Mouse (Mus musculus) heart, embryonic 11.5 days (tissue): ENCODE results near the gene Rgma. TPM values are rescaled to one million over a fixed set of nuclear protein-coding genes. Genes with fewer than 3 reads are reported as not detected.

ENCODE experiments used
- ATAC-seq: fragments of 200-750 bp; cut with Nextera tagmentation; replicated peaks from 2 replicates; pipeline ENCODE4 v1.8.0; 2017; ENCODE audit warnings: moderate library complexity; ENCODE audit not compliant: insufficient number of reproducible peaks, low FRiP score, low TSS enrichment
- H3K27ac ChIP-seq: fragments of 300-500 bp; sonication (generic); 2 replicates; pipeline ENCODE4 v1.5.1; 2014; ENCODE audit warnings: mild to moderate bottlenecking, low read depth, low read length
- H3K27me3 ChIP-seq: fragments of 300-500 bp; sonication (generic); 2 replicates; pipeline ENCODE4 v1.6.1; 2014; ENCODE audit warnings: mild to moderate bottlenecking, low read length, mixed read lengths; ENCODE audit not compliant: control insufficient read depth, insufficient read depth
- H3K36me3 ChIP-seq: fragments of 300-500 bp; sonication (generic); 2 replicates; pipeline ENCODE4 v1.6.1; 2014; ENCODE audit warnings: mild to moderate bottlenecking, low read length, moderate library complexity, mixed read lengths; ENCODE audit not compliant: control insufficient read depth, insufficient read depth
- H3K4me1 ChIP-seq: fragments of 300-500 bp; sonication (generic); 2 replicates; pipeline ENCODE4 v1.6.1; 2014; ENCODE audit warnings: low read length; ENCODE audit not compliant: control insufficient read depth, insufficient read depth
- H3K4me2 ChIP-seq: fragments of 300-500 bp; sonication (generic); 2 replicates; pipeline ENCODE4 v1.6.1; 2014; ENCODE audit warnings: mild to moderate bottlenecking, moderate library complexity
- H3K4me3 ChIP-seq: fragments of 300-500 bp; sonication (generic); 2 replicates; pipeline ENCODE4 v1.5.1; 2014; ENCODE audit warnings: low read depth, low read length
- H3K9ac ChIP-seq: fragments of 300-500 bp; sonication (generic); 2 replicates; pipeline ENCODE4 v1.6.1; 2014; ENCODE audit warnings: mild to moderate bottlenecking, low read depth, low read length, moderate library complexity
- H3K9me3 ChIP-seq: fragments of 300-500 bp; sonication (generic); replicated peaks from 2 replicates; pipeline ENCODE4 v1.6.1; 2016; ENCODE audit warnings: low read length; ENCODE audit not compliant: control insufficient read depth
- WGBS: fragments of 180-500 bp; shearing (Covaris S2); extraction: QIAGEN DNeasy Blood & Tissue Kit; methylation state at CpG from one replicate; pipeline ENCODE4 v1.1.7; 2014; ENCODE audit not compliant: insufficient replicate concordance; 5-methylcytosine and 5-hydroxymethylcytosine counted together
- polyA plus RNA-seq: library from polyadenylated mRNA; unstranded; fragments of >200 nt; fragmentation: Nextera tagmentation; extraction: Ambion mirVana; gene quantifications from 2 replicates; pipeline ENCODE4 v1.2.1, GENCODE M21; 2014

Gene Rgma
- polyA plus RNA-seq, 1 experiment from 2014 or later = 5.8 TPM

DNA sequence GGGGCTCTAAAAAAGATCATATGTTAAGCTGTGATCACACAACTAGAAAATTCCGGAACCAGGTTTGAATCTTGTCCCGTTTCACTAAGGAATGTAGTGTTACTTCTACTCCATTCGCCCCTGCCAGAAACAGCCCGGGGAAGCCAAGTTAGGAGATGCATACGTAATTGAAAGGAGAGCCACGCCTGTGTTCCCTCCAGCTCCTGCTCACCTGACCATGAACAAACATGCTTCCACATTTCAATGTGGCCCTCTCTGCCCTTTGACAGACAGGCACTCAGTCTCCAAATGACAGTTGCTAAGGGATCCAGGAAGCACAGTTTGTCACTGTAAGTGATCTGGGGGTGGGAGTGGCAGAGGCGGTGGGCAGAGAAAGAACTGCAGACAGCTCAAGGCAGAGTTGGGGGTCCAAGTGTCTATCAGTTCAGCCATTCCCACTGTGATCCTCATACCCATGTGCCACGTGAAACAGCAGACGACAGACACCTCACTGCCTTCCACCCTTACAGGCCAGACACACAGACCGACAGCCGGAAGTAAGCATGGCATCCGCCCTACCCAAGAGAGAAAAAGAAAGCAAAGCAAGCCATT is 41.8 kb upstream of the Rgma start:
- Histone ChIP-seq H3K4me2 (no peak overlapping the region), H3K4me3 (no peak overlapping the region), H3K9ac (no peak overlapping the region), H3K4me1 (peaks cover 3% of the 10 kb centered on the region), H3K27ac (no peak overlapping the region), H3K9me3 (no peaks in the 10 kb centered on the region), H3K27me3 (0 out of 2 replicates have a peak, but pooled peaks cover 2% of the 10 kb centered on the region), H3K36me3 (no peaks in the 10 kb centered on the region)
- WGBS = 79% methylated on average over 12 of the region's 12 CpGs
- ATAC-seq = no peak

DNA sequence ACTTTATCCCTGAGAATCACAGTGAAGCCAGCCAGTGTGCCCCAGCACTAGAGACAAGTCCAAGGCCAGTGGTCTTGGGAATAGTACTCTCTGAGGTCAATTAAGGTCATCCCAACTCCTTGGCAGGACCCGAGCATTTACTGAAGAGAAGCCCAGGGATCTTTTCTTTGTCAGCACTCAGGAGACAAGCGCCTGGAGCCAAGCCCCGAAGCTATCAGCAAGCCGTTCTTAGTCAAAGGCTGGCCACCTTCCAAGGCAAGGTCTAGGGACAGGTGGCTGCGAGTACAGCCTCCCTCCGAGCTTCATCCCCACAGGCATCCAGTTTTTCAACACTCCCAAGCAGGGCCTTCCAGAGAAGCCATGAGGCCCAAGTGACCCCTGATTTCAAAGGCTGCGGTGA is 40.4 kb upstream of the Rgma start:
- Histone ChIP-seq H3K27ac (no peak overlapping the region), H3K4me3 (no peak overlapping the region), H3K9me3 (no peaks in the 10 kb centered on the region), H3K4me1 (peaks cover 3% of the 10 kb centered on the region), H3K36me3 (no peaks in the 10 kb centered on the region), H3K9ac (no peak overlapping the region), H3K4me2 (no peak overlapping the region), H3K27me3 (0 out of 2 replicates have a peak, but pooled peaks cover 2% of the 10 kb centered on the region)
- 44% methylated on average over 7 of the region's 7 CpGs for WGBS
- ATAC-seq = no peak

DNA sequence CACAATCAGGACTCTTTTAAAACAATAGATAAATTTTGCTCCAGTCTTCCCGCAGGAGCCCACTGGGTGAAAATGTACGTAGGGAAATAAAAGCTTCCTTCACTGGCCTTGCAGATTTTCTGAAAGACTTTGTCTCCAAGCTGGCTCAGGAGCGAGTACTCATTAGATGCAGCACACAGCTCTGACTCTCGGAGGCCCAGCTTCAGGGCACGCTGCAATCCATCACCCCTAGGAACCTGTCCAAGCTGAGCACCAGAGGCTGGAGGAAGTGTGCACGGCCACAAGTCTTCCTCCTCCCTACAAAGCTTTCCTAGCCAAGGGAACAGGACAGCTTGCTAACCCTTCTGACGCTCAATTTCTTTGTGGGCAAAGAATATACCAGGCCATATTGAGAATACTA is 38.9 kb upstream of the Rgma start:
- no peak overlapping the region for H3K4me3 ChIP-seq
- H3K4me1 ChIP-seq = peaks cover 3% of the 10 kb centered on the region
- no peak overlapping the region for H3K27ac ChIP-seq
- ATAC-seq = no peak
- no peak overlapping the region for H3K4me2 ChIP-seq
- H3K9me3 ChIP-seq = no peaks in the 10 kb centered on the region
- H3K9ac ChIP-seq = no peak overlapping the region
- WGBS = 56% methylated on average over 7 of the region's 7 CpGs
- H3K27me3 ChIP-seq = 0 out of 2 replicates have a peak, but pooled peaks cover 2% of the 10 kb centered on the region
- H3K36me3 ChIP-seq = no peaks in the 10 kb centered on the region

GRCm38 (mm10) chr7:73338353-73338752 is 37.0 kb upstream of the Rgma start:
- no peaks in the 10 kb centered on the region for H3K4me1 ChIP-seq
- no peaks in the 10 kb centered on the region for H3K36me3 ChIP-seq
- 86% methylated on average over 5 of the region's 5 CpGs for WGBS
- H3K9ac ChIP-seq = no peak overlapping the region
- ATAC-seq = no peak
- no peaks in the 10 kb centered on the region for H3K9me3 ChIP-seq
- no peak overlapping the region for H3K4me2 ChIP-seq
- H3K4me3 ChIP-seq = no peak overlapping the region
- no peak overlapping the region for H3K27ac ChIP-seq
- H3K27me3 ChIP-seq = 0 out of 2 replicates have a peak, but pooled peaks cover 2% of the 10 kb centered on the region

- 28% methylated on average over 3 of the region's 3 CpGs for WGBS
- ATAC-seq = no peak
- no peaks in the 10 kb centered on the region for H3K9me3 ChIP-seq
Observed at GRCm38 (mm10) chr7:73343852-73344251, 31.5 kb upstream of the Rgma start.

GRCm38 (mm10) chr7:73348585-73349124 is 26.7 kb upstream of the Rgma start:
- H3K27ac ChIP-seq = no peak overlapping the region
- H3K9me3 ChIP-seq = no peaks in the 10 kb centered on the region
- no peaks in the 10 kb centered on the region for H3K4me1 ChIP-seq
- no peak overlapping the region for H3K9ac ChIP-seq
- H3K36me3 ChIP-seq = no peaks in the 10 kb centered on the region
- H3K4me3 ChIP-seq = no peak overlapping the region
- no peak for ATAC-seq
- H3K4me2 ChIP-seq = no peak overlapping the region
- WGBS = 33% methylated on average over 10 of the region's 10 CpGs
- peaks cover 6% of the 10 kb centered on the region; the same call in 1 of the 2 replicates for H3K27me3 ChIP-seq

More at GRCm38 (mm10) chr7:73343852-73344251, 31.5 kb upstream of the Rgma start:
- H3K4me2 ChIP-seq = no peak overlapping the region
- peaks cover 6% of the 10 kb centered on the region; the same call in 1 of the 2 replicates for H3K27me3 ChIP-seq
- H3K36me3 ChIP-seq = no peaks in the 10 kb centered on the region
- no peaks in the 10 kb centered on the region for H3K4me1 ChIP-seq
- no peak overlapping the region for H3K27ac ChIP-seq
- no peak overlapping the region for H3K9ac ChIP-seq
- H3K4me3 ChIP-seq = no peak overlapping the region

DNA sequence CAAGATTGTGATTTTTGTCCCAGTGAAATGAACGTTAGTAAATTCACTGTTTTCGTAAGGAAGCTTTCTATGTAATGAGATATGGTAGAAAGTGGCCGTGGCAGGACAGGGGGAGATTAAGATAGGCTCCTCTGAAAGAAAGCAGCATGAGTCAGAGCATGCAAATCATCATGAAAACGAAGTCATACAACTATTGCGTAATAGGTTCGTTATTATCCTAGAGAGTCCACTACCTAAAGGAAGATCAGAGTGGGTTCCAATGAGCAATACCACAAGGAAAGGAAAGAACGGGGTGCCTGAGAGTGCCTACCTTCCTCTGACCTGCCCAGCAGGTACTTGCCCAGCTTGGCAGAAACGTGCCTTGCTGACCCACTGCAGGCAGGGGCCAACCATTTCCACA is 26.2 kb upstream of the Rgma start:
- no peak overlapping the region for H3K27ac ChIP-seq
- H3K9ac ChIP-seq = no peak overlapping the region
- H3K4me1 ChIP-seq = no peaks in the 10 kb centered on the region
- H3K4me3 ChIP-seq = no peak overlapping the region
- H3K27me3 ChIP-seq = peaks cover 6% of the 10 kb centered on the region; the same call in 1 of the 2 replicates
- H3K36me3 ChIP-seq = no peaks in the 10 kb centered on the region
- H3K4me2 ChIP-seq = no peak overlapping the region
- WGBS = 63% methylated on average over 8 of the region's 8 CpGs
- ATAC-seq = no peak
- H3K9me3 ChIP-seq = no peaks in the 10 kb centered on the region

- WGBS = 76% methylated on average over 9 of the region's 9 CpGs
- ATAC-seq = no peak
Observed at GRCm38 (mm10) chr7:73355229-73355628, 20.1 kb upstream of the Rgma start.

DNA sequence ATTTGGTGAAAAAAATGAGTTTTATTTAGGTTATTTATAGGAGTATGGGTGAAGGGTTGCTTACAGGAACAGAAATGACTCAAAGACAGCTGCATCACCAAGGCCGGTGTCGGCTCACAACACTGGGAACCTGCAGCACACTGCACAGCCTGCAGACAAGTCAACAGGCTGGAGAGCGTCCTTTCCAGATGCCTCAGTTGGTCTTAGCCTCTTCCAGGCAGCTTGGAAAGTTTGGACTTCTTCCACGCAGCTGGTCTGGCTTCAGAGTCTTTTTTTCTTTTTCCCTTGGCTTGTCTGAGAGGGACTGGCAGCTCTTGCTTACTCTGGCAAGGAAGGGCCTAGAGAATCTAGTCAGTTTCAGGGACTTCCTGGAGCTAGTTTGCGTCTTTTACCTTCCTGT is 18.4 kb upstream of the Rgma start:
- Histone ChIP-seq H3K4me2 (no peak overlapping the region), H3K36me3 (no peaks in the 10 kb centered on the region), H3K4me1 (no peaks in the 10 kb centered on the region), H3K27me3 (peaks cover 2% of the 10 kb centered on the region; the same call in 1 of the 2 replicates), H3K4me3 (no peak overlapping the region), H3K9me3 (no peaks in the 10 kb centered on the region), H3K27ac (no peak overlapping the region), H3K9ac (no peak overlapping the region)
- 87% methylated on average over 5 of the region's 5 CpGs for WGBS
- ATAC-seq = no peak

More at GRCm38 (mm10) chr7:73355229-73355628, 20.1 kb upstream of the Rgma start:
- Histone ChIP-seq H3K4me2 (no peak overlapping the region), H3K4me3 (no peak overlapping the region), H3K27me3 (peaks cover 2% of the 10 kb centered on the region; the same call in 1 of the 2 replicates), H3K9ac (no peak overlapping the region), H3K27ac (no peak overlapping the region), H3K36me3 (no peaks in the 10 kb centered on the region), H3K4me1 (no peaks in the 10 kb centered on the region), H3K9me3 (no peaks in the 10 kb centered on the region)
